Mouse (Mus musculus) ES-E14 (cell line): ENCODE measurements around the gene Atxn1l. TPM values are rescaled to one million over a fixed set of nuclear protein-coding genes. Genes with fewer than 3 reads are reported as not detected.

ENCODE experiments used
- DNase-seq: peaks from one replicate; pipeline ENCODE4 v3.0.0-alpha.2; 2013; ENCODE audit warnings: low read depth, low spot score
- H3K27ac ChIP-seq: 2 replicates; pipeline ENCODE4 v1.5.1; 2012; ENCODE audit warnings: low read depth, mild to moderate bottlenecking, low read length, moderate library complexity, mixed read lengths; ENCODE audit not compliant: poor library complexity, insufficient read depth, severe bottlenecking
- H3K36me3 ChIP-seq: 2 replicates; pipeline ENCODE4 v1.6.1; 2012; ENCODE audit warnings: mild to moderate bottlenecking, low read length, moderate library complexity, mixed read lengths; ENCODE audit not compliant: control insufficient read depth, poor library complexity, insufficient read depth, severe bottlenecking
- H3K4me1 ChIP-seq, 2 experiments: fragments of 150-350 bp in 1 of 2; sonication (generic) in 1 of 2; 2 replicates each; pipeline ENCODE4 v1.6.1; 2012; ENCODE audit warnings: low read length in 2 of 2, mild to moderate bottlenecking in 1 of 2, mixed read lengths in 1 of 2; ENCODE audit not compliant: control insufficient read depth in 2 of 2, insufficient read depth in 2 of 2, poor library complexity in 1 of 2
- H3K4me3 ChIP-seq, 2 experiments: fragments of 150-350 bp in 1 of 2; sonication (generic) in 1 of 2; 2 replicates each; pipeline ENCODE4 v1.5.1; 2012; ENCODE audit warnings: low read length in 2 of 2, low read depth in 1 of 2, mild to moderate bottlenecking in 1 of 2, mixed read lengths in 1 of 2; ENCODE audit not compliant: insufficient read depth in 1 of 2, poor library complexity in 1 of 2, severe bottlenecking in 1 of 2
- H3K9ac ChIP-seq: 2 replicates; pipeline ENCODE4 v1.6.1; 2012; ENCODE audit warnings: low read depth, mild to moderate bottlenecking, low read length, mixed read lengths; ENCODE audit not compliant: poor library complexity, insufficient read depth, severe bottlenecking
- H3K9me3 ChIP-seq: fragments of 150-350 bp; sonication (generic); 2 replicates; pipeline ENCODE4 v1.6.1; 2012; ENCODE audit warnings: low read depth, mild to moderate bottlenecking, low read length; ENCODE audit not compliant: control insufficient read depth, insufficient read depth
- CHD2 ChIP-seq: IDR thresholded peaks from 2 replicates; pipeline ENCODE4 v1.6.1; 2014; ENCODE audit warnings: mild to moderate bottlenecking, low read depth, low read length, inconsistent platforms
- HCFC1 ChIP-seq: IDR thresholded peaks from 2 replicates; pipeline ENCODE4 v1.6.1; 2012; ENCODE audit warnings: low read length, inconsistent platforms, borderline replicate concordance; ENCODE audit not compliant: insufficient read depth
- MAFK ChIP-seq: IDR thresholded peaks from 2 replicates; pipeline ENCODE4 v1.6.1; 2014; ENCODE audit warnings: mild to moderate bottlenecking, low read depth, low read length, inconsistent platforms; ENCODE audit not compliant: insufficient read depth
- ZC3H11A ChIP-seq: IDR thresholded peaks from 2 replicates; pipeline ENCODE4 v1.6.1; 2012; ENCODE audit warnings: low read depth, mild to moderate bottlenecking, inconsistent platforms, low read length, borderline replicate concordance
- ZNF384 ChIP-seq: IDR thresholded peaks from 2 replicates; pipeline ENCODE4 v1.6.1; 2012; ENCODE audit warnings: low read depth, low read length, inconsistent platforms
- in situ Hi-C, 2 experiments: fragments of 600-800 bp; cut with MboI; formaldehyde crosslinking; loops; one replicate each; pipeline ENCODE4 v1.15.1; 2025; ENCODE audit warnings: low sequenced_read_pairs in 2 of 2, inconsistent platforms in 1 of 2; ENCODE audit not compliant: unreplicated experiment in 2 of 2
- total RNA-seq: library from RNA; depleted of rRNA; stranded (reverse); fragments of 300-350 nt; gene quantifications from 2 replicates; pipeline ENCODE4 v1.2.3, GENCODE M21; 2012; rRNA removed

Gene Atxn1l
- total RNA-seq, 1 experiment, result 12.3 TPM

DNA sequence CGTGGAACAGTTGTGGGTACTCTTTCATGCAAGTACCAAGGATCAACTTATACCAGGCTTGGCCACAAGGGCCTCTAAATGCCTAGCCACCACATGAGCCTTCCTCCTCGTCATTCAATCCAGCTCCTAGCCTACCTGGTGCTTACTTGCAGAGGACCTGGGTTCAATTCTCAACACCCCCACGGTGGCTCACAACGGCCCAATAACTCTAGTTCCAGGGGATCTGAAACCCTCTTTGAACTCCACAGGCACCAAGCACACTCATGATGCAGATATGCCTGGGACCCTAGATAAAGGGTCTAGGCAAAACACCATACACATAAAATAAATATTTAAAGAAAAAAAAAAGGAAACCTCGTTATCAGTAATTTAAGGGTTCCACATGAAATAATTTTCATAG lies 45.8 kb downstream of the Atxn1l start:
- no peaks in the 10 kb centered on the region for H3K36me3 ChIP-seq

DNA sequence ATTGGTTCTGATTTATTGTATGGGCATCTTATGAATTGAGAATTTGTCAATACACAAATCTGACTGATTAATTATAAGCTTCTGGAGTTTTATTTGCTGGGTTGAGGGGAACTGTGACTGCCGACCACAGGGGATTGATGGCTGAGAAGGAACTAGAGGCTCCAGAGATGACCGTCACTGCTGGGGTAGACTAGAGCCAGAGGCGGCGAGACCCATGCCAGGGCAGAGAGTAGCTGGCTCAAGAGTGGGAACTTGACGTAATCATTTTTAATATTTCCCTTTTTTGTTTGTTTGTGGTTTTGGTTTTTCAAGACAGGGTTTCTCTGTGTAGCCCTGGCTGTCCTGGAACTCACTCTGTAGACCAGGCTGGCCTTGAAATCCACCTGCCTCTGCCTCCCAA lies 50.3 kb downstream of the Atxn1l start:
- H3K36me3 ChIP-seq, result peaks cover 4% of the 10 kb centered on the region
- H3K9ac ChIP-seq, result no peak overlapping the region
- H3K27ac ChIP-seq, result no peak overlapping the region
- no peaks in the 10 kb centered on the region for H3K9me3 ChIP-seq
- H3K4me3 ChIP-seq, result no peak overlapping the region
- in situ Hi-C loops, result no loop called here
- DNase-seq, result no peak
- H3K4me1 ChIP-seq, result peaks cover 0 to 3% of the 10 kb centered on the region in 2 experiments; a peak in 1 of 4 replicates
- TF ChIP-seq ZC3H11A, result no peak
- TF ChIP-seq HCFC1, result no peak
- TF ChIP-seq CHD2, result no peak
- no peak for TF ChIP-seq ZNF384
- no peak for TF ChIP-seq MAFK

More for the DNA sequence above, 45.8 kb downstream of the Atxn1l start:
- peak overlapping the region; percentile 73 to 87; a peak in 3 of 4 replicates for H3K4me3 ChIP-seq
- no peak overlapping the region for H3K27ac ChIP-seq
- DNase-seq, result peak; percentile 13
- H3K9ac ChIP-seq, result no peak overlapping the region
- TF ChIP-seq ZC3H11A (no peak), CHD2 (no peak), ZNF384 (no peak), HCFC1 (no peak), MAFK (no peak)
- no peaks in the 10 kb centered on the region for H3K9me3 ChIP-seq
- peaks cover 0 to 6% of the 10 kb centered on the region in 2 experiments; a peak in 1 of 4 replicates for H3K4me1 ChIP-seq
- in situ Hi-C loops, result no loop called here

DNA sequence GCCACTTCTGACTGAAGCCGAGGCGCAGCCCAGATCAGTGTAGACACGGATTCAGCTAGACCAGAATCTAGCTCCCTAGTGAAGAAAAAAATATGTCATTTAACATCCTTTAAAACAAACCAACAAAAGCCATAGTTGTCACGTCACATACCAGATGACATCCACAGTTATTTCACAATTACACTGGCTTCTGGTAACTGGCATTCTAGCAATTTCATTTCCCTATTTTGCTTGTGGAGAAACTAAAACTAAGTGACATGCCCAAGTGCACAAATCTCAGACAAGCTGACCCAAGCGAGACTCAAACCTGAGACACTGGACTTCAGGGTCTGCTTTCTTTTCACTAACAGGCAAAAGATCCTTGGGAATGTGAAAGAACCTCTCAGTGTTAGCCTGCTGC lies 55.4 kb downstream of the Atxn1l start:
- no peak for DNase-seq
- TF ChIP-seq MAFK (no peak), ZNF384 (no peak), CHD2 (no peak), HCFC1 (no peak), ZC3H11A (no peak)
- no peaks in the 10 kb centered on the region; a peak in 1 of 4 replicates for H3K4me1 ChIP-seq
- no peak overlapping the region for H3K27ac ChIP-seq
- in situ Hi-C loops, result no loop called here
- H3K36me3 ChIP-seq, result peaks cover 20% of the 10 kb centered on the region
- H3K9ac ChIP-seq, result no peak overlapping the region
- H3K9me3 ChIP-seq, result no peaks in the 10 kb centered on the region
- no peak overlapping the region for H3K4me3 ChIP-seq

DNA sequence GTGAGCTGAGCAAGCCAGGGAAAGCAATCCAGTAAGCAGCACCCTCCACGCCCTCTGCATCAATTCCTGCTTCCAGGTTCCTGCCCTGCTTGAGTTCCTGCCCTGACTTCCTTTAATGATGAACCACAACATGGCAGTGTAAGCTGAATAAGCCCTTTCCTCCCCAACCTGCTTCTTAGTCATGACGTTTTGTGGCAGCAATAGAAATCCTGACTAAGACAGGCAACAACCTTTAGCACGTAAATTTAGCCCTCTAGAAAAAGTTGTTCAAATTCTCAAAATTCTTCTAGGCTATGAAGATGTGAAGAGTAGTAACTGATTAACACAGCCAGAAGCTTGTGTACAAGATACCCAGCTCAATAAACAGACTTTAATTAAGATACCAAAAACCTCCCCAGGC lies 56.0 kb downstream of the Atxn1l start:
- H3K9me3 ChIP-seq, result no peaks in the 10 kb centered on the region
- TF ChIP-seq HCFC1 (no peak), MAFK (no peak), ZNF384 (no peak)
- H3K4me3 ChIP-seq, result no peak overlapping the region
- peaks cover 20% of the 10 kb centered on the region for H3K36me3 ChIP-seq
- in situ Hi-C loops, result no loop called here
- H3K9ac ChIP-seq, result no peak overlapping the region
- no peaks in the 10 kb centered on the region; a peak in 1 of 4 replicates for H3K4me1 ChIP-seq
- no peak overlapping the region for H3K27ac ChIP-seq
- no peak for DNase-seq

Other genes with a start within 250 kb of the Atxn1l start
- gene Pmfbp1, start 243.7 kb downstream of the Atxn1l start, total RNA-seq, result not detected in 2 replicates
- gene Dhx38, start 171.9 kb downstream of the Atxn1l start, total RNA-seq, result 54.7 and 61.8 TPM in 2 replicates
- 4.1 and 7.8 TPM in 2 replicates for gene Txnl4b, start 171.8 kb downstream of the Atxn1l start, total RNA-seq
- not detected in 2 replicates for gene Hp, start 158.6 kb downstream of the Atxn1l start, total RNA-seq
- 57.3 and 103 TPM in 2 replicates for gene Dhodh, start 129.1 kb downstream of the Atxn1l start, total RNA-seq
- gene Pkd1l3, start 123.2 kb downstream of the Atxn1l start, total RNA-seq, result 0.54 and 0.58 TPM in 2 replicates
- 22.8 and 28.5 TPM in 2 replicates for gene Ist1, start 44.5 kb downstream of the Atxn1l start, total RNA-seq
- gene Zfp821, start 32.2 kb downstream of the Atxn1l start, total RNA-seq, result 8.7 and 9.1 TPM in 2 replicates
- gene Ap1g1, start 40.8 kb upstream of the Atxn1l start, total RNA-seq, result 31.3 and 51.4 TPM in 2 replicates
- gene Phlpp2, start 130.8 kb upstream of the Atxn1l start, total RNA-seq, result 2.0 and 2.9 TPM in 2 replicates
- gene Marveld3, start 224.5 kb upstream of the Atxn1l start, total RNA-seq, result 2.0 and 3.9 TPM in 2 replicates